Mouse (Mus musculus): ENCODE results near the gene Gm12184.
A peak's percentile ranks its signal among the peaks of the same experiment; 100 is the strongest.
"Not testable (repeated sequence)": the region's sequence is repeated elsewhere in the genome, so short reads cannot be mapped to it uniquely, and the experiment has no call there.

Gene Gm12184

DNA sequence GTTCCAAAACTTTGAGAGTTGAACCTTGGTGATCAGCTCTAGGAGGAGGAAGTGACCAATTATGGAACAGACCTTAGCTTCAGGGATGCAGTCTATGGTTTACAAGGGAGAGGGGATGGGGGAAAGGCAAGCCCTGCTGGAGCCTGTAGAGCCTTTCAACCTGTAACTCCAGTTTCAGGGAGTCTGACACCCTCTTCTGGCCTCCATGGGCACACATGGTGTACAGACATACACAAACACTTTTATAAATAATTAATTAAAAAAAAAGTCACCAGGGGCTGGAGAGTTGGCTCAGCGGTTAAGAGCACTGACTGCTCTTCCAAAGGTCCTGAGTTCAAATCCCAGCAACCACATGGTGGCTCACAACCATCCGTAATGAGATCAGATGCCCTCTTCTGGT lies 19.9 kb upstream of the Gm12184 start:
- not testable (repeated sequence) for DNase-seq

DNA sequence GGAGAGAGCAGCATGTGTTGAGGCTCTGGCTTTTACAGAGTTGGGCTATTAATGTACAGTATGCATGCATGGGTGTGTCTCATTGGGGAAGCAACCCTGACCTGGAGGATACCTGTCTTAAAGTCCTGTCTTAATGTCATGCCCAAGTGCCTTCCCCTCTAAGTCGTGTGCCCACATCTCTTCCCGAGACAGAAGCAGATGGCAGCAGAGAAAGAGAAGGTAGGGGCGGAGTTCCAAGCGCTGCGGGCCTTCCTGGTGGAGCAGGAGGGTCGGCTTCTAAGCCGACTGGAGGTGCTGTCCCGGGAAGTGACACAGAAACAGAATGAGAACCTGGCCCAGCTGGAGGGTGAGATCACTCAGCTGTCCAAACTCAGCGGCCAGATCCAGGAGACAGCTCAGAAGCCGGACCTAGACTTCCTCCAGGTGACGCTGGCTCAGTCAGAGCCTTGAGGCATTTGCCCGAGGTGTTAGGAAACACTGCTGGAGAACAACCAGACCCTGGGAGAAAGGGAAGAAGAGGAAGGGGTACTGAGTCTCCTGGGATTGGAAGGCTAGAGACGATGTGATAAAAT lies 18.9 kb upstream of the Gm12184 start:
- no peak for DNase-seq

DNA sequence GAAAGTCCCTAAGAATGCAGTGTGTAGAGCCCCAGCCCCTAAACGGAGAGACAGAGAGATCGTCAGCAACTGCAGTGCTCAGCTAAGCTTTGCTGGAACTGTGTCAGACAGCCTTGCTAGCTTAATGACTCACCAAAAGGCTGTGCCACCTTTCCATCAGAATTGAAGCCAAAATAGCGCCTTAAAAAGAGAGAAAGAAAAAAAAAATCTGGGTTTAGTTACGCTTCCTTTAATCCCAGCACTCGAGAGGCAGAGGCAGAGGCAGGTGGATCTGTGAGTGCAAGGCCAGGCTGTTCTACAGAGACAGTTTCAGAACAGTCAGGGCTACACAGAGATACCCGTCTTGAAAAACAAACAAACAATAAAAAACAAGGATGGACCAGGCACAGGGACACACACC lies 17.9 kb upstream of the Gm12184 start:
- DNase-seq: peak in 1 of 2 experiments; percentile 43

DNA sequence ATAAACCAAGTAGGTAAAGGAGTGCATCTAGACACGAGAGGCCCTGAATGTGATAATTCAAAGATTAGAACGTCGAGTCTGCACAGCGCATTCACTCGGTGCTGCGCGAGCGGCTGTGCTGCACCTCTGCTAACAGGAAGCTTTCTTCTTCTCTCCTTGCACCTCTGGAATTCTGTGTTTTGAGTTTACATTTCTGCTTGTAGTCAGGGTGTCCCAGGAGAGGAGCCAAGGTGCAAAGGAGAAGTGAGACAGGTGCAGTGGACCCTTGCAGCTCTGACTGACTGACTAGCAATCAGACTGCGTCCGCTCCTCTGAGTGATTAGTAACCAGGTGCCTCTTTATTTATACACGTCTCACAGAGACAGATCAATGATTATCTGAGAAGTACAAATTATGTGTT lies 16.7 kb upstream of the Gm12184 start:
- DNase-seq: no peak

DNA sequence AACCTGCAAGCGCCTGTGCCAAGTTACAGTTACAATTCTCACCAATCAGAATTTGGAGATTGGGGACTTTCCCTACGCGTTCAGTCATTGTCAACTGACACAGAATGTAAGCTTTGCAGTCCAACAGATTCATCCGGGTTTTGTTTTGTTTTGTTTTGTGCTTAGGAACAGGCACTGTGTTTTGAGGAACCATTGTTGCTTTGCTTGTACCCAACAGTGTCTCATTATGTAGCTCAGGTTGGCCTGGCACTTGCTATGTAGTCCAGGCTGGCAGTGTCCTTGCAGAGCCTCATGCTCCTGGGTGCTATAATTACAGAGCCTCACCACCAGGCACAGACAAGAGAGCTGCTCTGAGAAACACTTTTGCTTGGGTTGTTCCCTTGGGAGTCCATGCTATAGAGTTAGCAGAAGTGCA lies 15.9 kb upstream of the Gm12184 start:
- DNase-seq: no peak

DNA sequence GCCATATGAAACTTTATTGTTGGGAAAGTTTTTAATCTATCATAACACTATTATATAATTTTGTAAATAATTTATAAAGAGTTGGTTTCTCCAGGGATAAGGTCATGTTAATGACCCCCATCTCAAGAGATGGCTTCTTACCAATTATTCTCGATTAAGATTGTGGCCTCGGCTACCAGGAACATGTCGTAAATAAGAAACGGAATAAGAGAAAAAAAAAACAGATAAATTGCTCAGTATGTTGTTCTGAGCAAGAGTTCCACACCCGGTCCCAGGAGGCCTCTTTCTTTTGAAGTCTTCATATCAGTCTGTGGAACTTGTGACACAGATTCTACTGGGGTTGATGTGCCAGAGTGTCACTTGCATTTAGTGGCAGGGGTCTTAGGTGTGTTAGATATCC lies 14.8 kb upstream of the Gm12184 start:
- no peak for DNase-seq

DNA sequence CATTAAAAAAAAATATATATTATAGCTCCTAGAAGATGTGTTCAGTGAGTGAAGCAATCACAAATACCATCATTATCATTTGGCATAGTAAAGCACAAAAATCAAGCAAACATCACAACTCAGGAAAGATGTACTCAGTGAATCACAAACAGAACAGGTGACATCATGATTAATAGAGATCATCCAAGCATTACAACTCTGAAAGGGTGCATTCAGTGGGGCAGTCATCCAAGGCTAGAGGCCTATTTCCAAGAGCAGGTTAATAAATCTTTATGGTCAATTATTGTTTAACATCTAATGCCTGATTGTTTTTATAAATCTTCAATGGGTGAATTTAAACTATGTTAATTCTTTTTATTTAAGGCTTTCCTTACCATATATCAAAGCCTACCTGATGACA lies 14.3 kb upstream of the Gm12184 start:
- DNase-seq: no peak

DNA sequence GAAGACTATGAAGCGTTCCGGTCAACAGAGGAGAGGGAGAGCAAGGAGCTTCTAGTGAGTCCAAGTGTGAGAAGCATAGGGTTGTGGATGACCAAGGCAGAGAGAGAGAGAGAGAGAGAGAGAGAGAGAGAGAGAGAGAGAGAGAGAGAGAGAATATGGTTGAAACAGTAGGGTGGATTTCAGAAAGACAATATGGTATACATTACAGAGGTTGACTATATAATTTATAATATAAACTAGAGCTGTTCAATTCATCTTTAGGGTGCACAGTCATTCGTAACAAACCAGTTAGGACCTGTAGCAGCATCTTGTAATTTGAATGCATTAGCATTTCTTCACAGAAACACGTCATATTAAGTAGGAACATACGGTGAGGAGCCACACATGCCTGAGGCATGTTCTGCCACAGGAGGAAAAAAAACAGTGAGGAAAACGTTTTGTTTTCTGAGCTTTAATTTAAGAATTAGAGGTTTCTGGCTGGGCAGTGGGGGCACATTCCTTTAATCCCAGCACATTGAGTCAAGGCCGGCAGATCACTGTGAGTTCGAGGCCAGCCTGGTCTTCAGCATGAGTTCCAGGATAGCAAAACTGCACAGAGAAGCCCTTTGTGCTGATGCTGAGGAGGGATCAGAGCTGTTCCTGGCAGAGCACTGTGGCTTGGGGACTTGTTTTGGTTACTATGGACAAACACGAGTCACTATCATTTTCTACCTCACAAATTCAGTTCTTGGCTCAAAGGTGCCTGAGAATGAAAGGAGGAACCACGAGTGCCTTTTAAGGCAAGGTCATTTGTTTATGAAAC lies 12.6 kb upstream of the Gm12184 start:
- DNase-seq: no peak

DNA sequence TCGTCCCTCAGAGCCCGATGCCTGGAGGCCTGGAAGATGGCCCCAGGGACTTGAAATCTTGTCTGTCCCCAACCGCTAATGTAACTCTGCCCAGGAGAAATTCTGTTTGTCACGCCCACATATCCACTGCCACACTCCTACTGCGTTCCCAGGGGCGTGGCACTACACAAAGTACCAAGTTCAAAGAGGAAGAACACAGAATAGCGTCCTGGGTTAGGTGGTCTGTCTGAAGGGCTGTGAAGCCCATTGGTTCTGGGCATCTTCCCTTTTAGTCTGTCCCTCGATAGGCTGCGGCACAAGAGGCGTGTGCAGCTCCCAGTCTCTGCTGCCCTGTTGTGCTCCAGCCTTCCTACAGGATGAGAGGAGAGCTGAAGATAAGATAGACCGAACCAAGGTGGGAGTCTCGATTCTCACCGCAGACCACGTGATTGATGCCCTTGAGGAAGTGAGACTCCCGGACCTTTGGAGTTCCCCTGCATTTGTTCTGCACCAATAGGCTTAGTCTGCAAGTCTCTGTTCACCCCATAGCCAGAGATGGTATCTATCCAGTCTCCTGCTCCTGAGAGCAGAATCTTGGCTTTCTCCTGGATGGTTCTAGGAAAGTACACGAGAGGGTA lies 11.8 kb upstream of the Gm12184 start:
- DNase-seq: peak in 1 of 2 experiments; percentile 24

DNA sequence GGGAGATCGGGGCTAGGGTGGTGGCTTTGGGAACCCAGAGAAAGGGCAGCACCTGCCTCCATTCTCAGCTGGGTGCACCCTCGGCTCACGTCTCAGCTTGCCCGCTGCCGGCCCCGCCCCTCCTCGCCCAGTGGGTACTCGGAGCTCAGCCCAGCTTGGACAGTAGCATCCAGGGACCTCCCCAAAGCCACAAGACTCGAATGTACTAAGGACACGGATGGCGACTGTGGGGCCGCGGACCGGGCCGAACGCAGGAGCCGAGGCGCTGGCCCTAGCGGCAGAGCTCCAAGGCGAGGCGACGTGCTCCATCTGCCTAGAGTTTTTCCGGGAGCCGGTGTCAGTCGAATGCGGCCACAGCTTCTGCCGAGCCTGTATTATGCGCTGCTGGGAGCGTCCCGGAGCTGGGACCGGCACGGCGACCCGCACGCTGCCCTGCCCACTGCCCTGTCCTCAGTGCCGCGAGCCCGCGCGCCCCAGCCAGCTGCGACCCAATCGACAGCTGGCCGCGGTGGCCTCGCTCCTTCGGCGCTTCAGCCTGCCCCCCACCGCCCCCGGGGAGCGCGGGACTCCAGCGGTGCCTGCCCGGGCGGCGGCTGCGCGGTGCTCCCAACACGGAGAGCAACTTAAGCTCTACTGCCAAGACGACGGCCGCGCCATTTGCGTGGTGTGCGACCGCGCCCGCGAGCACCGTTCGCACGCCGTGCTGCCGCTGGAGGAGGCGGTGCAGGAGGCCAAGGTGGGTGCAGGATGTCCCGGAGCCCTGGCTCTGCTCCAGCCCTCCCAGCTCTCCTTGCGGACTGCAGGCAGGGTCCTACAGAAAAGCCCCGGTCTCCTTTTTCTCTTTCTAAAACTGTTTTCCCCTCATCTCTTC lies 11.1 kb upstream of the Gm12184 start:
- peak; percentile 77 to 82 for DNase-seq

DNA sequence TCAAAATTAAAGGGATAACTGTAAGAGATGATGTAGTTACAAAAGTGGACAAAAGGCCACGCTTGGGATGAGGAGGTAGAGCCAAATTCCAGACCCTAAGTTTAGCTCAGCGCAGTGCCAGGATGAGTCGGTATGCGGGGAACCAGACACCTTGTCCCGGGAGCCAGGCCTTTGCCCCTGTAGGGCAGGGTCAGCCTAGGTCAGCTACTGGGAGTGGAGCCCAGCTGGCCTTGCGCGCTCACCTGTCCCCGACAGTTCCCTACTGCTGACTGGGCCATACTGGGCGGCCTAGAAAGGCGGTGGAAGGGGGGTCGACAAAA lies 10.5 kb upstream of the Gm12184 start:
- no peak for DNase-seq

DNA sequence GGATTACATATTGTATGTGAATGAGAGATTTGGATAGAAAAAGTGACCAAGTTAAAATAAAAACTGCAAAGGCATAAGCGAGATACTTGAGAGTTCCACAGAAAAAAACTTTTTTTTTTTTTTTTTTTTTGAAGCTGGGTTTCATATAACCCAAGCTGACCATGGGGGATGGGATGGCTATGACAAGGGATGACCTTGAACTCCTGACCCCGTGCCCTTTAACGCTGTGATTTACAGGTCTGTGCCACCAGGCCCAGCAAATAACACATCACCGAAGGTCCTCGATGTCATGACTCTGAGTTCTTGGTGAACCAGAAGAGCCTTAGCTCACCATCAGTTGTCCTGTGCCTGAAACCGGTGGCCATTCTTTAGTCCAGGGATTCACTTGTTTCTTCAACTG lies 9.5 kb upstream of the Gm12184 start:
- no peak for DNase-seq

DNA sequence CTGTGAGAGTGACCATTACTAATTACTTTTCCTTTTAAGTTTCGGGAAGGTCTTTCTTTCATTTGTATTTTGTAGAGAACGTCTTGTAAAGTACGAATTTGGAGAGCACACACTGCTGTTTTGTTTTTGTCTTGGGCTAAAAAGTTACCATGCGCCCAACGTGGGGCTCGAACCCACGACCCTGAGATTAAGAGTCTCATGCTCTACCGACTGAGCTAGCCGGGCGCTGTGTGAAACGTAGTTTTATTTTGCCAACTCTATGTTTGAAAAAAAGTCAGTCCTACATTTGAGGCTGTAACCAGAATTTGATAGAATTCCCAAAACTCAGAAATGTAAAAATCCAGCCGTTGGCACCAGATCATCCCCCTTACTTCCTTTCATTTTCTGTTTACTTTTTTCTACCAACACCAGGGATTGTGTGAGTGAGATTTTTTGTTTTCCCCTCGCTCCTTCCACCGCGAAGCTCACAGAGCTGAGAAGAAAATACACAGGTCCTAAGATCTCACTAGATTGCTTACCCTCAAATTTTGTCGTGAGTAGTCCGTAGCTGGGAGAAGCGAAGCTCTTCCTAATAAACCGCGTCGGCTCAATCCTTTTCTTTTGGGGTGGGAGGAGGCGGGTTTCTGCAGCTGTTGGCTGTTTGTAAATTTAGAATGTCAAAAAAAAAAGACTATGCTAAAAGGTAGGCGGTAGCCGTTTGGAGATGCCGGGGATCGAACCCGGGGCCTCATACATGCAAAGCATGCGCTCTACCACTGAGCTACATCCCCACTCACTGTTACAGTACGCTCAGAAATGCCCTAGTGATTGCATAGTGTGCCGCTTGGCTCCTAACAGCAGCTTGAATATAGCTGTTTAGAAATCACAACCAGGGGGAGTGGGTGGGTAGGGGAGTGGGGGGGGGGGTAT lies 7.5 kb upstream of the Gm12184 start:
- peak; percentile 95 for DNase-seq

DNA sequence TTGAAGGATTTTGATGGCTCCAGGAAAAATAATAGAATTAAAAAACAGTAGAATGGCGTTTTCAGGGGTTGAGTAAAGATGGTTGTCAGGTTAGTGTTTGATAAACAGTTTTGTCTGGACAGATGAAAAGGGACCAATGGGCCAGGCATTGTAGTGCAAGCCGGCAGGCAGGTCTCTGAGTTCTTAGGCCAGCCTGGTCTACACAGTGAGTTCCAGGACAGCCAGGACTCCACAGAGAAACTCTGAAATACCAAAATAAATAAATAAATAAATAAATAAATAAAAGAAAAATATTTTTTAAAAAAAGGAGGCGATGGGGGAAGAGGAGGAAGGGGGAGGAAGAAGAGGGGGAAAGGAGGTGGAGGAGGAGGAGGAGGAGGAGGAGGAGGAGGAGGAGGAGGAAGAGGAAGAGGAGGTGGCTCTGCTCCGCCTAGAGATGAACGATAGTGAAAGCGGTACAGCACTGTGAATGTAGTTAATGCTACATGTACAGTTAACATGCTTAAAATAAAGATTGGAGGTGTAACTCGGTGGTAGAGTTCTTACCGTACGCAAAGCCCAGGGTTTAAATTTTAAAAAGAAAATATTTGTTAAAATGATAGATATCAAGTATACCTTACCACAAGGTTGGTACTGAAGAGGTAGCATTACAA lies 6.7 kb upstream of the Gm12184 start:
- DNase-seq: no peak

DNA sequence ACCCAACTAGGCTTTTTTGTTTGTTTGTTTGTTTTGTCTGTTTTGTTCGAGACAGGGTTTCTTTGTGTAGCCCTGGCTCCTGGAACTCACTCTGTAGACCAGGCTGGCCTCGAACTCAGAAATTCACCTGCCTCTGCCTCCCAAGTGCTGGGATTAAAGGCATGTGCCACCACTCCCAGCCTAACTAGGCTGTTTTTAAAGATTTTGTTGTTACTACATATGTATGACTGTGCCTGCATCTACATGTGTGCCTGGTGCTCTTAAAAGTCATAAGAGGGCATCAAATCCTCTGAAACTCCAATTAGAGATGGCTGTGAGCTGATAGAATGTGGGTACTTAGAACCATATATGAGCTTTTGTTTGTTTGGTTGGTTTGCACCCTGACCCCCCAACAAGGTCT lies 4.8 kb upstream of the Gm12184 start:
- DNase-seq: no peak

DNA sequence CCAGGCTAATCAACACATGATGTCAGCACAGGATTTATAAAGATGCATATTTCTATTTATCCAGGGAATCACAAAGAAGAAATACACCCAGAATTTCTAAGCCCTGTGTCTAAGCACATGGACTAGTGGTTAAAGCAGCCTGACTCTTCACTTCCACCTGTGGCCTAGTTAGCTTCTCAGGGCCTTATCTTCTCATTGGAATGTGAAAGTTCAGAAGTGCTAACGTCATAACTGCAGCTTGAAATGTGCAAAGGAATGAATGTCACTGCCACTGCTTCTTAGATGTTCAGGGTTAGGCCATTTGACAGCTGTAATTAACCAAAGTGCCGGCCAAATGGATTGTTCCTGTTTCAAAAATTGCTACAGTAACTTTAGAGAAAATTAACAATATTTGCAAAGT lies 3.8 kb upstream of the Gm12184 start:
- DNase-seq: no peak

DNA sequence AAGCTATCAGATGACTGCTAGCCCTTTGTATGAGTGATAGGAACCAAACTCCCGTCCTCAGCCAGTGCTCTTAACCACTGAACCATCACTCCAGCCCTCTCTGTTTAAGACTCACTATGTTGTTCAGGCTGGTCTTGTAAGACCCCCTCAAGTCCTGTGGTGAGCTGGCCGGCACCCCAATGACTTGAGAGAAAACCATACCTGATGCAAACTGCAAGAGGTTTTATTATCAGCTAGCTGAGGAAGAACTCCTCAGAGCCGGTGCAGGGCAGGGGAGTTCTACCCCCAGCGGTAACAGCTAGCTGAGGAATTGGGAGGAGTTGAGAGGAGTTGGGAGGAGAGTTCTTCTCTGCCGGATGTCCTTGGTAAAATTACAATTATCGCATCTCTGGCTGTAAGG lies 1.5 kb upstream of the Gm12184 start:
- DNase-seq: no peak

DNA sequence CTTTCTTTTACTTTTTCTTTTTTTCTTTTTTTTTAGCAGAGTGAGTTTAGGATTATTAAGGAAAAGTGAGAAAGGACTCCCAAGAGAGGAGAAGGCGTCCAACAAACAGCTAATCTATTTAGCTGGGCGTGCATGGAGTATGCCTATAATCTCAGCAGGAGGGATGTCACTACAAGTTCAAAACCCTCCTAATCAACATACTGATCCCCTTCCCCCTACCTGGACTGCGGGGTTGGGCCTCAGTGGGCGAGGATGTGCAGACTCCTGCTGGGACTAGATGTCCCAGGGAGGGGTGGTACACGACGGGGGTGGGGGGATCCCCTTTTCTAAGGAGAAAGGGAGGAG lies 269 bp upstream of the Gm12184 start:
- DNase-seq: no peak

DNA sequence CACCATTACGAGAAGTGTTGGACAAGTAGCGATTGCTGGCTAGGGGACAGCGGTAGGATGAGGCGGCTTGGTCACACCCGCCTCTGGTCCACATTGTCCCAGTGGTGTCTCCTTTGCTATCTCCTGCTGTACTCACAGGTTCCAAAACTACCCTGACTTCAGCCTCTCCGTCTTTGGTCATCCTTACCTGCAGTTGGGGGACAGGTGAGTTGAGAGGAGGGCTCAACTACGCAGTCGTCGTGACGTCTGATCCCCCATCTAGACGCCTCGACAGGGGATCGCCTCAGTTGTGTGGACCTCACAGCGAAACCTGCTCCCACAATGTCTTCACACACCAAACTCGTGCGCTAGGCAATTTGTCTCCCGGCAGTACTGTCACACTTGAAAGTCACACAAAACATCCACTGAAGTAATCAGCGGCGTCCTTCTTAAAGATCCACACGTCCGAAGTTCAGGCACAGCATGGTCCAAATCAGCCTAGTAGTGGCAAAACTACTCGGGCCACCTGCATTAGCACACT lies 2.1 kb downstream of the Gm12184 start:
- no peak for DNase-seq

DNA sequence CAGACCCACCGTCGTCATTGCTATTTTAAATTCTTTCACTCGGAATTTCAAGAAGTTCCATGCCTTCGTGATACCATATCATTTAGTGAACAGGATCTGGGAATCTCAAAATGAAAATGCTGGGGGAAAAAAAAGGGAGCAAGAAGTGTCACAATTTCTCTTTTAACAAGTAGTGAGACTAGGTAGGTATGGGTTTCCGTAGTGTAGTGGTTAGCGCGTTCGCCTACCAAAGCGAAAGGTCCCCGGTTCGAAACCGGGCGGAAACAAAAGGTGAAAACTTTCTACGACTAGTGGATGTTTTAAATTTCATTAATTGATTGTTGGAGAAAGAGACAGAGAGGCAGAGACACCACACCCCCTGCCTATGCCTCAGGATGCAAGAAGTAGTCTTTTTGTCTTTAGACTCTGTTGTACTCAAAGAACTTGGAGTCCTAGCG lies 2.9 kb downstream of the Gm12184 start:
- DNase-seq: peak; percentile 73 to 79

DNA sequence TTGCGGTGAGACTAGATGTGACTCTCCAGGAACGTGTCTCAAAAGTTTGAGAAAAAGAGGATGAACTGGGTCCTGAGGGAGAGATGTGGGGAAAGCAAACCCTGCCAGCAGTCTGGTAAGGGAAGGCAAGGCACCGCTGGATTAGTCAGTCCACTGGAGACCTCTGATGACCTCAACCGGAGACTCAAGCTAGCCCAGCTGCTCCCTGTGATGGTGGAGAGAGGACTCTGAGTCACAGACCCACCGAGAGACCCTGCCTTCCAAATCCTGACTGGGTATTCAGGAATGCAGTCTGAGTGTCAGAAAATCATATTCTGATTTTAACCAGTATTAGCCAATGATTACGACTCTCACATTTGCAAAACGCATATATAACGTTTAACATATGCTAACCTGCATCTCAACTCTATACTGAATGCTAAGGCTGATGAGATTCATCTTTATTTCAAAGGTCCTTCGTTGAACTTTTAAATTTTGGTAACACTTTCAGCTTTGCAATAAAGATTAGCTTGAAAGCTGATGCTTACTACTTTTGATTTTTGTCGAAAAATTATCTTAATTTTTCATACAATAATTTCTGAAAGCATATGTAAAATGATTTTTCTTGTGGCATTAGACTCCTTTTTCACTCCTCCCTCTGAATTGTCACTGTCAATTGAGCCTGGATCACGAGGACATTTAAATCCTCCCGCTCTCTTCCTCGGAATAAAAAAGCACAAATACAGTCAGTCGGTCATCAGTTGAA lies 3.5 kb downstream of the Gm12184 start:
- no peak for DNase-seq

Data from cerebellum, postnatal 25 days (tissue).